Mouse (Mus musculus) left cerebral cortex, adult 8-10 months (tissue): ENCODE data around the gene Olfr516. TPM values are rescaled to one million over a fixed set of nuclear protein-coding genes. Genes with fewer than 3 reads are reported as not detected.
"Not testable (repeated sequence)": the region's sequence is repeated elsewhere in the genome, so short reads cannot be mapped to it uniquely, and the experiment has no call there.

Experiments used
- DNase-seq, 2 experiments: peaks; one replicate each; pipeline ENCODE4 v3.0.0; 2022; ENCODE audit warnings: low spot score in 2 of 2
- total RNA-seq, 4 experiments: library from RNA; stranded (reverse); gene quantifications; 2 replicates each; pipeline ENCODE4 v1.2.4; 2022

Gene Olfr516
- total RNA-seq, result not detected

GRCm38 (mm10) chr7:108850429-108850828 is at the start of gene Olfr516:
Olfr516 (minus strand) TSS chr7:108850529.
- DNase-seq, result no peak

- DNase-seq, result no peak
Observed at GRCm38 (mm10) chr7:108894320-108894719, 44.0 kb upstream of the Olfr516 start, which contains the start of gene Olfr519. Olfr519 (minus strand) TSS chr7:108894420.

GRCm38 (mm10) chr7:108884906-108885305 is 34.6 kb upstream of the Olfr516 start, which contains the start of gene Olfr518:
Olfr518 (minus strand) TSS chr7:108885006.
- no peak for DNase-seq

- no peak for DNase-seq
Observed at GRCm38 (mm10) chr7:108872279-108872678, 21.9 kb upstream of the Olfr516 start, which contains the start of gene Olfr517. Olfr517 (minus strand) TSS chr7:108872379.

GRCm38 (mm10) chr7:108825897-108826296 is 24.4 kb downstream of the Olfr516 start, which contains the start of gene Olfr514:
Olfr514 (minus strand) TSS chr7:108825997.
- no peak for DNase-seq

GRCm38 (mm10) chr7:108814593-108815215 is 35.6 kb downstream of the Olfr516 start:
- DNase-seq, result not testable (repeated sequence)

- no peak for DNase-seq
Observed at GRCm38 (mm10) chr7:108797205-108797933, 53.0 kb downstream of the Olfr516 start.

Other genes starting within 250 kb of the Olfr516 start
- not detected for gene Olfr506, start 239.7 kb downstream of the Olfr516 start, total RNA-seq
- gene Olfr507, start 228.7 kb downstream of the Olfr516 start, total RNA-seq, result not detected
- gene Olfr508, start 220.5 kb downstream of the Olfr516 start, total RNA-seq, result not detected
- gene Olfr509, start 198.6 kb downstream of the Olfr516 start, total RNA-seq, result not detected
- not detected for gene Olfr510, start 184.1 kb downstream of the Olfr516 start, total RNA-seq
- not detected for gene Olfr512, start 137.2 kb downstream of the Olfr516 start, total RNA-seq
- not detected for gene Olfr513, start 99.6 kb downstream of the Olfr516 start, total RNA-seq
- not detected for gene Olfr514, start 24.5 kb downstream of the Olfr516 start, total RNA-seq
- not detected for gene Olfr517, start 21.9 kb upstream of the Olfr516 start, total RNA-seq
- gene Olfr518, start 34.5 kb upstream of the Olfr516 start, total RNA-seq, result not detected
- not detected for gene Olfr519, start 43.9 kb upstream of the Olfr516 start, total RNA-seq
- under 1 TPM; 0.33 to 0.57 (median 0.45) TPM for gene Nlrp10, start 79.6 kb upstream of the Olfr516 start, total RNA-seq
- 100 to 1,000 TPM; 101 to 102 (median 101) TPM for gene Eif3f, start 83.9 kb upstream of the Olfr516 start, total RNA-seq
- gene Tub, start 99.8 kb upstream of the Olfr516 start, total RNA-seq, result 100 to 1,000 TPM; 107 to 129 (median 115) TPM
- gene Ric3, start 232.8 kb upstream of the Olfr516 start, total RNA-seq, result 10 to 100 TPM; 66.2 to 71.1 (median 68.6) TPM